Mouse (Mus musculus) CD8-positive naive resting alpha-beta T cell, adult 2 months (primary cell): ENCODE measurements at regions not wholly inside any gene's neighbourhood (a gene's known extent, or its start where the extent isn't known, plus 50 kb on each side); places are given as distances from the start of the nearest gene placed in this dataset.
"Not testable (repeated sequence)": the region's sequence is repeated elsewhere in the genome, so short reads cannot be mapped to it uniquely, and the experiment has no call there.

Experiments
- DNase-seq, 2 experiments: peaks; one replicate each; pipeline ENCODE4 v3.0.0; 2022; ENCODE audit warnings: low read depth in 2 of 2, low spot score in 2 of 2

GRCm38 (mm10) chr10:68956539-68956938 is 194.7 kb upstream of the Rhobtb1 start:
- DNase-seq, result no peak

- no peak for DNase-seq
Observed at GRCm38 (mm10) chr10:68961376-68961775, 189.9 kb upstream of the Rhobtb1 start.

- DNase-seq, result no peak
Observed at GRCm38 (mm10) chr10:68963090-68963489, 188.1 kb upstream of the Rhobtb1 start.

GRCm38 (mm10) chr10:68965271-68965670 is 186.0 kb upstream of the Rhobtb1 start:
- DNase-seq, result no peak

DNA sequence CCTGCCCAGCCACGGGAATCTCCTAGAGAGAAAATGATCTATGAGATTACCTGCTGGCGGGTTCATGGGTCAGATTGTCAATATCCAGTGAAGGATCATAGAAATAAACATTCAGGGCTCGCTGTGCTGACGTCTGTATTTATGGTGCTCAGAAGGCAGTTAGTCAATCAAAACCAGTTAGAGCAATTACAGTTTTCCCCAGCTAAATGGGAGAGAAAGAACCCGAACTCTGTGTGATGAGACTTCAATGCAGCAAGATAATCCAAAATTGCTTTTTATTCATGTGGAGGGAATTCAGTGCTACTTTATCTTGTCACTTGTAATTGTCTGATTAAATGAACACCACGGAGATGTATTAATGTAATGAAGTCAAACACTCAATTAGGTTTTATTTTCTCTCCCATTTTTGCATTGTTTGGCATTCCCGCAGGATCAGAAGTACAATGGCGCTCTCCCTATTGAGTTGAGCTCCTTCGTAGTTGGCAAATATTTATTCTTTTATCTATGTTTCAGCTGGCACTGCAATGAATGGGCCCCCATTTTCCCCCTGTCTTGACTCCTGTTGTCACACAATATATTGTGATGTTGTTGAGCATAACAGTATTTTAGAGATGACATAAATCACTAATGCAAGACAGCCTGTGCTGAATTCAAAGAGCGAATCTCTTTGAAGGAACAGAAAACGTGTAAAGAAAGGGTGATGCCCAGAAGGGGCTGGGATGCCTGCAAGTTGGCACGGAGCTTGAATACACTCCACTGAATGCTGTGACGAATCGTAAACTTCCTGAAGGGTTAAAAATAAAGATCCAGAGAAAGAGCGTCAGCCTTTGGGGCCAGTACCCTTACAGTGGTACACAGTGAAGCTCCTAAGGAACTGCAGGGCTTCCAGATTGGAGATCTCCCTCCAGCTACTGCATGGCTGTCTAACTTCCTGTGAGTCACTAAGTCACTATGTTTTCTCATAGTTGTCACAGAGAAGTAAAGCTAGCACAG is 183.0 kb upstream of the Rhobtb1 start:
- no peak for DNase-seq

GRCm38 (mm10) chr10:68970521-68970920 is 180.7 kb upstream of the Rhobtb1 start:
- no peak for DNase-seq

- no peak for DNase-seq
Observed at GRCm38 (mm10) chr10:68974771-68975170, 176.5 kb upstream of the Rhobtb1 start.

- no peak for DNase-seq
Observed at GRCm38 (mm10) chr10:68976443-68977025, 174.7 kb upstream of the Rhobtb1 start.

DNA sequence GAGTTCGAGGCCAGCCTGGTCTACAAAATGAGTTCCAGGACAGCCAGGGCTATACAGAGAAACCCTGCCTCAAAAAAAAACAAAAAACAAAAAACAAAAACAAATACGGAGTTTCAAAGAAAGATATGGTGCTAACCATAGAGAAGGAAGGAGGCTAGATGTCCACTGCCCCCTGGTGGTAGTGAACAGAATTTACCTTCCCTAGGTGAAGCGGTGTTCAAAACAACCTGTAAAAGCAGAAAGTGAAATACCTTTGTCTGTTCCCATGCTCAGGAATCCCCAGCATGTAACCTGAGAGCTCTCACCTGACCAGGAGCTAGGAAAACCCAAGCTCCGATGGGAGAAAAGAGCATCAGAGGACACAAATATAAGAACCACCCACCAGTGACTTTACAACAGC is 173.1 kb upstream of the Rhobtb1 start:
- DNase-seq, result no peak

- DNase-seq, result no peak
Observed at GRCm38 (mm10) chr10:68979949-68980348, 171.3 kb upstream of the Rhobtb1 start.

GRCm38 (mm10) chr10:68982288-68982687 is 168.9 kb upstream of the Rhobtb1 start:
- DNase-seq, result no peak

DNA sequence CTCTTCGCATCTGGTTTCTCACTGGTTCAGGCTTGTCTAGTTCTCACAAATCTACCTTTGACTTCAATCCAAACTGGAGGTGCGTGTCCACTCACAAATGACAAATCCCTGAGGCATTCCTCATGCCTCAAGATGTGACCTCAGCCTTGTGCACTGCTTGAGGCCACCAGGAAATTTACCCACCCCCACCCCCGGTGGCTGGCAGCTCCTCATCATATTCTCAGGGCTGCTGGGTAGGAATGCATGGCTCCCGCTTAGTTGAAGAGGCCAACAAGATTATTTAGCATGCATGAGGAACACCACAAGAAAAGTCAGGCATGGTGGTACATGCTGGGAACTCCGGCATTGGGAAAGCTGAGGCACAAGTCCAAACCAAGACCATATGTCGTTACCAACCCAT is 160.7 kb upstream of the Rhobtb1 start:
- DNase-seq, result no peak

- DNase-seq, result no peak
Observed at GRCm38 (mm10) chr10:68999610-69000009, 151.6 kb upstream of the Rhobtb1 start.

- DNase-seq, result no peak
Observed at GRCm38 (mm10) chr10:69001654-69002435, 149.4 kb upstream of the Rhobtb1 start.

GRCm38 (mm10) chr10:69005199-69005872 is 145.9 kb upstream of the Rhobtb1 start:
- DNase-seq, result peak; percentile 21 to 30

GRCm38 (mm10) chr10:69008679-69009078 is 142.6 kb upstream of the Rhobtb1 start:
- DNase-seq, result not testable (repeated sequence)

DNA sequence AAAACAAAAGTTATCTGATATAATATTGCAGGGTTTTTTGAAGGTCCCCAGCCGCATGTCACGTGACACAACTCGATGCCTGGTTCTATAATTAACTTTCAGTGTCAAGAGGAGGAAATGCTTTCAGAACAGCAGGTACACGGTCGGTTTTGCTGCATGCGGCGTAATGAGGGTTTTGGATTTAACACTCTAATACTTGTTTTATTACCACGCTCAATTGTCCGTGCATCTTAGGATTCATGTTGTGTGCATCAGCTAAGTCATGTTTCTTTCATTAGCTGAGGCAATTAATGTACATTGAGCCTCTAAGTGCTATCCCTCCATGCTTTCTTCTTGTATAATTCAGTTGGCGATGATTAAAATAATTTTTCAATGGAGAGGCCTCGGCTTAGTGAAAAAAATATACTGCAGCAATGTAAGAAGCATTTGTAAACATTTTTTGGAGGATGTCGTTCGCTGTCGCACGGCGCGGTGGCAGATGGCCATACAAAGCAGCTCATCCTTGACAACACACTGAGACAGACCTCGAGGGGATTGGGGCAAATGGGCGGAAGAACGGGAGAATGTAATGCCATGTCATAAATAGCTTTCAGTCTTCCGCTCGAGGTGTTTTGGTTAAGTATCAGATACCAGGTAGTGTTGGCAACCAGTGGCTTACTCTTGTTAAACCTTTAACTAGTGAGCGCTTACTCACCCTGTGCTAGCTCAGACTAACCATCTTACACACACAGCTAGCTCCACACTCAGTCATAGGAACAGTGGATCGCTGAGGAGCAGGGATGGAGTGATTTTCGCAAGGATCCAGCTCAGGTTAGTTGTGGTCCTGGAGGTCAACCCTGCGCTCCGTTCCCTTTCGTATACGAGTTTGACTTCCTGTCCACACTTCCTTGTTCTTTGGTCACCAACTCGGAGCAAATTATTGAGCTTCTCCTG is 130.2 kb upstream of the Rhobtb1 start:
- no peak for DNase-seq

GRCm38 (mm10) chr10:69033410-69033809 is 117.8 kb upstream of the Rhobtb1 start:
- no peak for DNase-seq

GRCm38 (mm10) chr10:69034390-69035120 is 116.7 kb upstream of the Rhobtb1 start:
- DNase-seq, result no peak
